Mouse (Mus musculus) liver, embryonic 14.5 days (tissue): ENCODE measurements around the gene Dtx3. TPM values are rescaled to one million over a fixed set of nuclear protein-coding genes. Genes with fewer than 3 reads are reported as not detected.

ENCODE experiments used
- ATAC-seq: fragments of 200-750 bp; cut with Nextera tagmentation; 2 replicates; pipeline ENCODE4 v1.8.0; 2017; ENCODE audit warnings: moderate number of reproducible peaks, mild to moderate bottlenecking, moderate library complexity; ENCODE audit not compliant: insufficient read depth
- DNase-seq, 3 experiments: peaks; one replicate each; pipeline ENCODE4 v3.0.0-alpha.2; 2012 to 2013; ENCODE audit warnings: low read depth in 3 of 3, low spot score in 3 of 3
- H3K27ac ChIP-seq: fragments of 300-500 bp; sonication (generic); 2 replicates; pipeline ENCODE4 v1.5.1; 2014; ENCODE audit warnings: moderate library complexity, mild to moderate bottlenecking, control low read depth, inconsistent platforms
- H3K27me3 ChIP-seq: fragments of 300-500 bp; sonication (generic); 2 replicates; pipeline ENCODE4 v1.6.1; 2014; ENCODE audit warnings: mild to moderate bottlenecking, low read length, moderate library complexity; ENCODE audit not compliant: control insufficient read depth, insufficient read depth
- H3K36me3 ChIP-seq: fragments of 300-500 bp; sonication (generic); replicated peaks from 2 replicates; pipeline ENCODE4 v1.6.1; 2014; ENCODE audit warnings: low read depth; ENCODE audit not compliant: control insufficient read depth, insufficient read depth
- H3K4me1 ChIP-seq, 2 experiments: fragments of 200-500 bp in 1 of 2; fragments of 300-500 bp in 1 of 2; sonication (generic) in 1 of 2; replicated peaks; 2 replicates each; pipeline ENCODE4 v1.6.1; 2012 to 2014; ENCODE audit warnings: antibody characterized with exemption in 1 of 2, inconsistent platforms in 1 of 2, low read length in 1 of 2; ENCODE audit not compliant: control insufficient read depth in 2 of 2, insufficient read depth in 2 of 2
- H3K4me2 ChIP-seq: fragments of 300-500 bp; sonication (generic); 2 replicates; pipeline ENCODE4 v1.6.1; 2014; ENCODE audit warnings: low read depth, mild to moderate bottlenecking, control low read depth, moderate library complexity
- H3K4me3 ChIP-seq, 2 experiments: fragments of 200-500 bp in 1 of 2; fragments of 300-500 bp in 1 of 2; sonication (generic) in 1 of 2; 2 replicates each; pipeline ENCODE4 v1.5.1; 2012 to 2014; ENCODE audit warnings: low read depth in 2 of 2, low read length in 2 of 2, mild to moderate bottlenecking in 2 of 2, control low read depth in 1 of 2, inconsistent platforms in 1 of 2, moderate library complexity in 1 of 2; ENCODE audit not compliant: insufficient read depth in 1 of 2
- H3K9ac ChIP-seq: fragments of 300-500 bp; sonication (generic); replicated peaks from 2 replicates; pipeline ENCODE4 v1.6.1; 2014; ENCODE audit warnings: mild to moderate bottlenecking, control low read depth, moderate library complexity
- H3K9me3 ChIP-seq: fragments of 300-500 bp; sonication (generic); 2 replicates; pipeline ENCODE4 v1.6.1; 2016; ENCODE audit warnings: low read length, mixed read lengths; ENCODE audit not compliant: control insufficient read depth
- CTCF ChIP-seq: IDR thresholded peaks from 2 replicates; pipeline ENCODE4 v1.5.1; 2016; ENCODE audit warnings: antibody characterized with exemption, low read depth, control low read depth
- EP300 ChIP-seq: IDR thresholded peaks from 2 replicates; pipeline ENCODE4 v1.6.1; 2016; ENCODE audit warnings: antibody characterized with exemption, low read depth
- WGBS: fragments of 180-500 bp; shearing (Covaris S2); extraction: QIAGEN DNeasy Blood & Tissue Kit; methylation state at CpG from one replicate; pipeline ENCODE4 v1.1.7; 2014; ENCODE audit not compliant: insufficient replicate concordance; 5-methylcytosine and 5-hydroxymethylcytosine counted together
- polyA plus RNA-seq, 2 experiments: library from polyadenylated mRNA; depleted of rRNA in 1 of 2; stranded (reverse) in 1 of 2; unstranded in 1 of 2; fragments of >200 nt; fragmentation: Nextera tagmentation in 1 of 2; extraction: Ambion mirVana in 1 of 2; gene quantifications; 2 replicates each; pipeline versions ENCODE4 v1.2.1 to v1.2.3; 2012 to 2014

Gene Dtx3
- polyA plus RNA-seq, 2 experiments, result 11.2 to 35.9 TPM

DNA sequence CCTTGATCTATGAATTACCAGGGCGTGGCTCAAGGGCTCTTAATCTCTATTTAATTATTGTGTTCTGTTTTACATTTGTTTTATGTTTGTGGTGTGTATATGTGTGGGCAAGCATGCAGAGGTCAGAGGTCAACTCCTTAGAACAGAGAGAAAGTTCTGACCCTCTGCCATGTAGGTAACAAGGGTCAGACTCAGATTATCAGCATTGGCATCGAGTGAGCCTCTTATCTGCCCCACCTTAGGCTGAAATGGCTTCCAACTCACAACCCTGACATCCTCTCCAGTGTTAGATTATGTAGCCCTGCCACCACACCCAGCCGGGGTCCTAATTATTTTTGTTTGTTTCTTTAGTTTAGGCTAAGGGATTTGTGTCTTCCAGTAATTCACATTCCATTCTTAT is 37.1 kb downstream of the Dtx3 start:
- 40% methylated on average over 3 of the region's 3 CpGs for WGBS

DNA sequence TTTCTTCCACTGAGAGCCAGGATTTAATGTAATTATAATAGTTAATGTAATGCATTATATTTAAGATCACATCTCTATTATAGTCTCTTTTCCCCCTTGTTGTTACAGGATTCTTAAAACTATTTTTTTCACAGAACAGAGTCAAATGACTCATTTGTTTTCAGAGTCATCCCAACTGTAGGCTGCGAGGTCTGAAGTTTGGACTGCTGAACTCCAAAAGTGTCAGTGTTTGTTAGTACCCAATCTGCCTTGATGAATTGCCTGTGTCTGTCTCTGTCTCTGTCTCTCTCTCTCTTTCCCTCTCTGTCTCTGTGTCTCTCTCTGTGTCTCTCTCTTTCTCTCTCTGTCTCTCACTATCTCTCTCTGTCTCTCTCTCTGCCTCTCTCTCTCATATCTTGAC is 39.0 kb downstream of the Dtx3 start:
- TF ChIP-seq CTCF (no peak), EP300 (no peak)
- H3K4me3 ChIP-seq, result no peak overlapping the region
- H3K36me3 ChIP-seq, result no peaks in the 10 kb centered on the region
- no peak overlapping the region for H3K9ac ChIP-seq
- H3K4me1 ChIP-seq, result peaks cover 3 to 6% of the 10 kb centered on the region in 2 experiments; a peak in 3 of 4 replicates
- H3K9me3 ChIP-seq, result no peaks in the 10 kb centered on the region
- 44% methylated on average over 1 of the region's 1 CpGs for WGBS
- ATAC-seq (no peak), DNase-seq (no peak)
- H3K27ac ChIP-seq, result no peak overlapping the region
- H3K4me2 ChIP-seq, result no peak overlapping the region
- no peaks in the 10 kb centered on the region for H3K27me3 ChIP-seq

More for the DNA sequence above, 37.1 kb downstream of the Dtx3 start:
- Histone ChIP-seq H3K4me3 (no peak overlapping the region), H3K36me3 (no peaks in the 10 kb centered on the region), H3K27ac (no peak overlapping the region), H3K9me3 (no peaks in the 10 kb centered on the region), H3K27me3 (no peaks in the 10 kb centered on the region), H3K4me1 (peaks cover 3 to 6% of the 10 kb centered on the region in 2 experiments; a peak in 3 of 4 replicates), H3K9ac (no peak overlapping the region), H3K4me2 (no peak overlapping the region)
- TF ChIP-seq CTCF (no peak), EP300 (no peak)
- no peak for DNase-seq
- ATAC-seq, result no peak

DNA sequence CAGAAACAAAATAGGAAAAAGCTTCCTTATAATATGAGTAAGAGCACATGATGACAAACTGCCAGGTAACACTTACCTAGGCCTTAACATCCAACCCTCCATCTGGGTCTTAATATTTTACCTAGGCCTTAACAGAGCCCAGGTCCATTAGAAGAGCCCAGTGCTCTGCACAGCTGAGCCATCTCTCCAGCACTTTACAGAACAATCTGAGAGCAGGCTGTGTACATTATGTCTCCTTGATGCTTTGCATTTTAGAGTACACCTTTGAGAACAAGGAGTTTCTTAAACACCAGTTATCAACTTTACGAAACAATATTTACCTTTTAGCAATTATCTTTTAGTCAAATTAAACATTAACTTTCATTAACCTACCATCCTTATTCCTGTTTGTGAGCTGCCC is 39.4 kb downstream of the Dtx3 start:
- DNase-seq (no peak), ATAC-seq (no peak)
- H3K4me3 ChIP-seq, result no peak overlapping the region
- no peak overlapping the region for H3K9ac ChIP-seq
- H3K27ac ChIP-seq, result no peak overlapping the region
- H3K9me3 ChIP-seq, result no peaks in the 10 kb centered on the region
- no peak overlapping the region for H3K4me2 ChIP-seq
- TF ChIP-seq CTCF, result no peak
- TF ChIP-seq EP300, result no peak
- H3K36me3 ChIP-seq, result no peaks in the 10 kb centered on the region
- peaks cover 3 to 8% of the 10 kb centered on the region in 2 experiments; a peak in 3 of 4 replicates for H3K4me1 ChIP-seq
- WGBS, result 69% methylated on average over 1 of the region's 1 CpGs
- H3K27me3 ChIP-seq, result no peaks in the 10 kb centered on the region

- Histone ChIP-seq H3K9ac (no peak overlapping the region), H3K27ac (no peak overlapping the region), H3K27me3 (no peaks in the 10 kb centered on the region), H3K4me3 (no peak overlapping the region), H3K36me3 (no peaks in the 10 kb centered on the region), H3K4me1 (peaks cover 3 to 12% of the 10 kb centered on the region in 2 experiments; a peak in 3 of 4 replicates), H3K9me3 (no peaks in the 10 kb centered on the region), H3K4me2 (no peak overlapping the region)
- ATAC-seq (no peak), DNase-seq (no peak)
- TF ChIP-seq EP300 (no peak), CTCF (no peak)
- 66% methylated on average over 5 of the region's 5 CpGs for WGBS
Observed at GRCm38 (mm10) chr10:127154652-127155051, 40.9 kb downstream of the Dtx3 start.

GRCm38 (mm10) chr10:127154241-127154640 is 41.3 kb downstream of the Dtx3 start:
- H3K4me3 ChIP-seq, result no peak overlapping the region
- H3K4me2 ChIP-seq, result no peak overlapping the region
- no peaks in the 10 kb centered on the region for H3K27me3 ChIP-seq
- no peaks in the 10 kb centered on the region for H3K36me3 ChIP-seq
- DNase-seq (no peak), ATAC-seq (no peak)
- peaks cover 3 to 12% of the 10 kb centered on the region in 2 experiments; a peak in 3 of 4 replicates for H3K4me1 ChIP-seq
- H3K27ac ChIP-seq, result no peak overlapping the region
- H3K9ac ChIP-seq, result no peak overlapping the region
- TF ChIP-seq EP300 (no peak), CTCF (no peak)
- no peaks in the 10 kb centered on the region for H3K9me3 ChIP-seq
- whole genome bisulfite sequencing, result 78% methylated on average over 2 of the region's 2 CpGs
